Mouse (Mus musculus) neutrophil, adult 65 days (primary cell): Measurements from ENCODE around the gene Mageb4. TPM values are rescaled to one million over a fixed set of nuclear protein-coding genes. Genes with fewer than 3 reads are reported as not detected.

Experiments used
- total RNA-seq: library from RNA; stranded (reverse); gene quantifications from 2 replicates; pipeline ENCODE4 v1.2.4, GENCODE M21; 2023

Mageb4 gene
- total RNA-seq: not detected in 2 replicates

DNA sequence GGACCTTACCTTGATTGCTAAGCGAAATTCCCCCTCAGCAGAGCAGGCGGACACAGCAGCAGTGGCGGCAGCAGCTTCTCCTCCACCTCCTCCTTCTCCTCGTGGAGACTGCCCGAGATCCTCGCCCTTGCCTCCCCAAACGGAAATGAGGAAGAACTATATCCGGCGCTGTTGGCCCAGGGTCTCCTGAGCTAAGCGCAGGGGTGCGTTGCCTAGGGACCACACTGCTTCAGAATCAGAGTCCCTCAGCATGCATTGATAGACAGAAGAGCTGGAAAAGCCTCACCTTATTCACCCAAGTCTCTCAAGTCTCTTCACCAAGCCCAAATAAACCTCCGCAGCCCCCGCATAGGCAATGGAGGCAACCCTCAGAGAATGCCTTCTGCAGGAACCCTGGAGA, at the start of gene Mageb4:
Mageb4 (minus strand) TSS at position 101 of the 400 bp plus-strand sequence.

Other genes with a start within 250 kb of the Mageb4 start
- not detected in 2 replicates for gene Nr0b1, start 113.3 kb downstream of the Mageb4 start, total RNA-seq